Comparison of ENCODE assay signal across 8 mouse cellular contexts in genomic region chr10:20723962-20724361, GRCm38 (mm10). TPM values are rescaled to one million over a fixed set of nuclear protein-coding genes. Genes with fewer than 3 reads are reported as not detected.
DNase-seq lines count a peak whose midpoint lies in the region; ATAC-seq and TF ChIP-seq lines count a peak whose summit lies in the region.

No protein-coding gene starts in this region.

- TF ChIP-seq CTCF in stomach, postnatal 0 days (IDR thresholded peaks at IDR 0.05; ENCODE audit: low read depth), result no peak

- H3K9me3 ChIP-seq in liver, embryonic 13.5 days (replicated peaks), result no peaks in the 10 kb centered on the region
- no peaks in the 10 kb centered on the region for H3K9me3 ChIP-seq in stomach, postnatal 0 days (ENCODE audit: control insufficient read depth, low read length)

- ATAC-seq in liver, embryonic 13.5 days (ENCODE audit: low read depth), result no peak
- ATAC-seq in stomach, postnatal 0 days (ENCODE audit: low FRiP score, low TSS enrichment), result no peak

- 22% methylated on average over 3 of the region's 3 CpGs for WGBS in liver, embryonic 13.5 days (ENCODE audit: insufficient replicate concordance)
- 30% methylated on average over 3 of the region's 3 CpGs for WGBS in stomach, postnatal 0 days

- no peak overlapping the region for H3K27ac ChIP-seq in liver, embryonic 13.5 days
- no peak overlapping the region for H3K27ac ChIP-seq in stomach, postnatal 0 days (replicated peaks)

- H3K27me3 ChIP-seq in liver, embryonic 13.5 days, result no peaks in the 10 kb centered on the region
- H3K27me3 ChIP-seq in stomach, postnatal 0 days (ENCODE audit: control insufficient read depth, insufficient read depth, low read length), result no peaks in the 10 kb centered on the region

- H3K4me3 ChIP-seq in liver, embryonic 13.5 days (replicated peaks), result peak overlapping the region; percentile 32
- H3K4me3 ChIP-seq in stomach, postnatal 0 days (ENCODE audit: low read depth, low read length), result peak overlapping the region; percentile 33

- peak overlapping the region; percentile 55; the same call in 1 of the 2 replicates for H3K9ac ChIP-seq in liver, embryonic 13.5 days
- no peak overlapping the region; the same call in 1 of the 2 replicates for H3K9ac ChIP-seq in stomach, postnatal 0 days (ENCODE audit: low read length)

- TF ChIP-seq EP300 in stomach, postnatal 0 days (optimal IDR thresholded peaks at IDR 0.05), result no peak

- H3K4me2 ChIP-seq in liver, embryonic 13.5 days, result peak overlapping the region; percentile 64
- peak overlapping the region; percentile 58 for H3K4me2 ChIP-seq in stomach, postnatal 0 days (replicated peaks; ENCODE audit: low read depth)

- no peaks in the 10 kb centered on the region for H3K36me3 ChIP-seq in liver, embryonic 13.5 days
- no peaks in the 10 kb centered on the region for H3K36me3 ChIP-seq in stomach, postnatal 0 days (ENCODE audit: control insufficient read depth, insufficient read depth, low read length)

- peak; percentile 22 for DNase-seq in embryo, embryonic 11 days
- DNase-seq in embryo, embryonic 9.5 days (ENCODE audit: extremely low spot score), result no peak
- peak; percentile 67 for DNase-seq in retina, postnatal 1 day
- DNase-seq in retina, embryonic 14.5 days (ENCODE audit: low spot score), result no peak
- no peak for DNase-seq in liver, embryonic 13.5 days
- DNase-seq in stomach, postnatal 0 days (ENCODE audit: low spot score), result no peak
- DNase-seq in left cerebral cortex, adult 8-10 months (ENCODE audit: low spot score in 2 of 2), result no peak
- no peak for DNase-seq in cerebellum, adult 8-10 months

- peaks cover 30% of the 10 kb centered on the region for H3K4me1 ChIP-seq in liver, embryonic 13.5 days (replicated peaks)
- H3K4me1 ChIP-seq in stomach, postnatal 0 days (replicated peaks; ENCODE audit: control insufficient read depth, insufficient read depth), result no peaks in the 10 kb centered on the region

RNA-seq across cellular contexts. Expression of gene Pde7b, which starts 0.9 kb away (rescaled TPM):
- 0.20 and 0.29 TPM in 2 replicates for polyA plus RNA-seq in liver, embryonic 13.5 days (2015; fragmentation: Nextera tagmentation; extraction: Ambion mirVana)
- polyA plus RNA-seq in stomach, postnatal 0 days (2015; fragmentation: Nextera tagmentation; extraction: Ambion mirVana), result 1.6 and 2.3 TPM in 2 replicates
- total RNA-seq in left cerebral cortex, adult 8-10 months (2022), result 10 to 100 TPM; 72.5 to 93.8 (median 84.2) TPM

Comparison
In these comparisons a context has a peak if more than half of its experiments do, and no peak if none do; other contexts are left out.
1. DNase-seq: peak in embryo, embryonic 11 days (single experiment) and retina, postnatal 1 day (single experiment); none in embryo, embryonic 9.5 days (single experiment), retina, embryonic 14.5 days (single experiment), liver, embryonic 13.5 days (single experiment), stomach, postnatal 0 days (single experiment), left cerebral cortex, adult 8-10 months (0 of 2) and cerebellum, adult 8-10 months (single experiment).